Comparison of ENCODE assay signal across 8 mouse cellular contexts in genomic region chr14:11556356-11557130, GRCm38 (mm10). TPM values are rescaled to one million over a fixed set of nuclear protein-coding genes. Genes with fewer than 3 reads are reported as not detected.
A peak's percentile ranks its signal among the peaks of the same experiment; 100 is the strongest.
DNase-seq lines count a peak whose midpoint lies in the region; ATAC-seq lines count a peak whose summit lies in the region.

No protein-coding gene starts in this region.

- WGBS in embryonic facial prominence, embryonic 12.5 days: 5% methylated on average over 26 of the region's 26 CpGs
- 4% methylated on average over 26 of the region's 26 CpGs for WGBS in stomach, embryonic 15.5 days

- no peaks in the 10 kb centered on the region for H3K36me3 ChIP-seq in embryonic facial prominence, embryonic 12.5 days
- H3K36me3 ChIP-seq in stomach, embryonic 15.5 days: no peaks in the 10 kb centered on the region

- no peaks in the 10 kb centered on the region for H3K27me3 ChIP-seq in embryonic facial prominence, embryonic 12.5 days
- H3K27me3 ChIP-seq in stomach, embryonic 15.5 days (replicated peaks): no peaks in the 10 kb centered on the region

- H3K4me3 ChIP-seq in embryonic facial prominence, embryonic 12.5 days: peak overlapping the region; percentile 71
- peak overlapping the region; percentile 85 for H3K4me3 ChIP-seq in stomach, embryonic 15.5 days (replicated peaks)

- DNase-seq in brain, adult 2 months (ENCODE audit: low read depth, low spot score): peak; percentile 80
- peak; percentile 71 to 82 for DNase-seq in heart, adult 18-20 months
- peak; percentile 58 for DNase-seq in kidney, adult 11 months
- DNase-seq in left cerebral cortex, postnatal 25 days (ENCODE audit: low spot score in 2 of 2): peak; percentile 81 to 82
- peak; percentile 70 for DNase-seq in mesoderm, embryonic 11.5 days (ENCODE audit: low read depth, low spot score)

- no peaks in the 10 kb centered on the region for H3K9me3 ChIP-seq in embryonic facial prominence, embryonic 12.5 days
- H3K9me3 ChIP-seq in stomach, embryonic 15.5 days: no peaks in the 10 kb centered on the region

- H3K27ac ChIP-seq in embryonic facial prominence, embryonic 12.5 days: no peak overlapping the region
- no peak overlapping the region for H3K27ac ChIP-seq in stomach, embryonic 15.5 days

- H3K9ac ChIP-seq in embryonic facial prominence, embryonic 12.5 days: peak overlapping the region; percentile 92; the same call in 1 of the 2 replicates
- H3K9ac ChIP-seq in stomach, embryonic 15.5 days: no peak overlapping the region

- H3K4me1 ChIP-seq in embryonic facial prominence, embryonic 12.5 days: peaks cover 11% of the 10 kb centered on the region
- peaks cover 21% of the 10 kb centered on the region for H3K4me1 ChIP-seq in stomach, embryonic 15.5 days

- intact Hi-C loops in left cerebral cortex, postnatal 25 days (cut with DNase I): loop anchor here (10.0 kb wide), 2 partner anchors 438 to 508 kb away; no protein-coding TSS in a partner anchor

- ATAC-seq in embryonic facial prominence, embryonic 12.5 days (ENCODE audit: insufficient number of reproducible peaks, insufficient read depth, low FRiP score, low TSS enrichment): no peak
- no peak for ATAC-seq in stomach, embryonic 15.5 days (ENCODE audit: insufficient read depth, low FRiP score, low read depth)
- ATAC-seq in erythroid progenitor cell, adult 5-6 weeks (replicated peaks; ENCODE audit: low FRiP score, poor library complexity, severe bottlenecking): no peak

- peak overlapping the region; percentile 93 for H3K4me2 ChIP-seq in embryonic facial prominence, embryonic 12.5 days (replicated peaks)
- peak overlapping the region; percentile 88 for H3K4me2 ChIP-seq in stomach, embryonic 15.5 days

RNA-seq across cellular contexts. Expression of gene Ptprg, which starts 3.2 kb away (rescaled TPM):
- polyA plus RNA-seq in embryonic facial prominence, embryonic 12.5 days (2016; fragmentation: Nextera tagmentation; extraction: Ambion mirVana): 41.7 and 47.9 TPM in 2 replicates
- 10 to 100 TPM; 46.4 to 51.8 TPM for total RNA-seq in heart, adult 18-20 months (2021)
- total RNA-seq in left cerebral cortex, postnatal 25 days (2021): 100 to 1,000 TPM in 1 of 2 experiments, 10 to 100 TPM in 1; 96.1 to 105 TPM
- polyA plus RNA-seq in stomach, embryonic 15.5 days (2015; fragmentation: Nextera tagmentation; extraction: Ambion mirVana): 22.9 and 24.1 TPM in 2 replicates
- 1.7 TPM in 1 of 2 replicates, not detected in the other for total RNA-seq in erythroid progenitor cell, adult 5-6 weeks (2015; ENCODE audit: low replicate concordance)
- not detected in 2 replicates for total RNA-seq in erythroid progenitor cell, adult 5-6 weeks (2017; ENCODE audit: low replicate concordance)

Comparison
In these comparisons a context has a peak if more than half of its experiments do, and no peak if none do; other contexts are left out.
1. RNA of gene Ptprg, which starts 3.2 kb away (total RNA-seq): 96.1 to 105 TPM in left cerebral cortex, postnatal 25 days and 46.4 to 51.8 TPM in heart, adult 18-20 months; 1.7 TPM in erythroid progenitor cell, adult 5-6 weeks; every median in the first group is over 10 times any median in the second.
2. Peak in every context shown above with its lines, with median percentiles within 50 percentile points of each other: DNase-seq.